Mouse (Mus musculus) G1E (cell line): ENCODE measurements around the gene Smcp. TPM values are rescaled to one million over a fixed set of nuclear protein-coding genes. Genes with fewer than 3 reads are reported as not detected.

ENCODE experiments used
- ATAC-seq: 2 replicates; pipeline ENCODE4 v1.8.0; 2016; ENCODE audit warnings: mild to moderate bottlenecking; ENCODE audit not compliant: insufficient number of reproducible peaks, poor library complexity, low FRiP score, severe bottlenecking; ENCODE audit errors: extremely low read depth
- DNase-seq: peaks from one replicate; pipeline ENCODE4 v3.0.0; 2012; ENCODE audit warnings: low spot score
- H3K27me3 ChIP-seq: 2 replicates; pipeline ENCODE4 v1.6.1; 2012; ENCODE audit warnings: mild to moderate bottlenecking, low read length, inconsistent platforms; ENCODE audit not compliant: insufficient read depth
- H3K36me3 ChIP-seq: replicated peaks from 2 replicates; pipeline ENCODE3; 2012; ENCODE audit warnings: mild to moderate bottlenecking, inconsistent platforms
- H3K4me1 ChIP-seq: 2 replicates; pipeline ENCODE4 v1.6.1; 2012; ENCODE audit warnings: low read depth, low read length, inconsistent platforms, mixed read lengths; ENCODE audit not compliant: insufficient read depth
- H3K4me3 ChIP-seq: 2 replicates; pipeline ENCODE4 v1.5.1; 2012; ENCODE audit warnings: low read depth, mild to moderate bottlenecking, inconsistent platforms, low read length, moderate library complexity, mixed read lengths
- H3K9me3 ChIP-seq: replicated peaks from 2 replicates; pipeline ENCODE4 v1.6.1; 2012; ENCODE audit warnings: inconsistent platforms
- CTCF ChIP-seq: IDR thresholded peaks from 2 replicates; pipeline ENCODE4 v1.5.1; 2012; ENCODE audit warnings: low read depth, low read length, inconsistent platforms, mixed read lengths
- GATA1 ChIP-seq: IDR thresholded peaks from 2 replicates; pipeline ENCODE4 v1.6.1; 2012; ENCODE audit warnings: borderline replicate concordance, low read length, inconsistent platforms, mixed read lengths
- GATA2 ChIP-seq: IDR thresholded peaks from 2 replicates; pipeline ENCODE4 v1.6.1; 2012; ENCODE audit warnings: low read depth, low read length, inconsistent platforms, borderline replicate concordance
- POLR2AphosphoS5 ChIP-seq: IDR thresholded peaks from 2 replicates; pipeline ENCODE4 v1.6.1; 2012; ENCODE audit warnings: low read depth, low read length, inconsistent platforms; ENCODE audit not compliant: insufficient replicate concordance
- TAL1 ChIP-seq: conservative IDR thresholded peaks from 2 replicates; pipeline ENCODE4 v1.6.1; 2012; ENCODE audit warnings: low read depth, low read length, inconsistent platforms, mixed read lengths
- polyA plus RNA-seq: library from polyadenylated mRNA; stranded (reverse); fragments of >175 nt; gene quantifications from 2 replicates; pipeline ENCODE4 v1.2.3, GENCODE M21; 2012
- total RNA-seq, 2 experiments: library from RNA; stranded (forward) in 1 of 2; stranded (reverse) in 1 of 2; fragments of 200-1000 nt in 1 of 2; fragments of >200 nt in 1 of 2; fragmentation: Nextera tagmentation in 1 of 2; gene quantifications; 2 replicates each; pipeline ENCODE4 v1.2.3; 2014 to 2017

Smcp gene
- total and polyA plus RNA-seq, 3 experiments = not detected

GRCm38 (mm10) chr3:92602169-92602568 is 13.4 kb upstream of the Smcp start:
- H3K4me3 ChIP-seq = no peak overlapping the region
- H3K36me3 ChIP-seq = no peaks in the 10 kb centered on the region
- TF ChIP-seq TAL1 = no peak
- no peaks in the 10 kb centered on the region for H3K4me1 ChIP-seq
- H3K27me3 ChIP-seq = no peaks in the 10 kb centered on the region
- no peaks in the 10 kb centered on the region for H3K9me3 ChIP-seq
- ATAC-seq (no peak), DNase-seq (no peak)

DNA sequence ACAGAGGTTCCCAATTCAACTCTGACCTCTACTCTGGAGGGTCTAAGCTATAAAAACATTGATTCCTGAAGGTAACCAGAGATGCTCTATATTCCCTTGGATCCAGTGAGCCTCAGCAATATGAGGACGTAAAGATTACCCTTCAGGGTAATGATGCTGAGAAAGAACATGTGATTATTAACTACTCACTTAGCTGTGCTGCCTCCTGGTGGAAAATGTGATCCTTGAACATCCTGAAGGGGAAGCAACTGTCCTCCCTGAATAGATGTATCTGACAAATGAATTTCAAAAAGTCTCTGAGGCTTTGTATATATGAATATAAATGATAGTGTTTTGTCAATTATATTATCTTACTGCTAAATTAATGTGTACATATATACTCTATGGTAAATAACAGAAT is 11.7 kb upstream of the Smcp start:
- no peak for TF ChIP-seq GATA1
- TF ChIP-seq GATA2 = no peak
- no peak for TF ChIP-seq TAL1
- no peak for TF ChIP-seq CTCF
- TF ChIP-seq POLR2AphosphoS5 = no peak
- Histone ChIP-seq H3K4me1 (no peaks in the 10 kb centered on the region), H3K36me3 (no peaks in the 10 kb centered on the region), H3K4me3 (no peak overlapping the region), H3K9me3 (no peaks in the 10 kb centered on the region), H3K27me3 (no peaks in the 10 kb centered on the region)
- ATAC-seq = no peak
- no peak for DNase-seq

DNA sequence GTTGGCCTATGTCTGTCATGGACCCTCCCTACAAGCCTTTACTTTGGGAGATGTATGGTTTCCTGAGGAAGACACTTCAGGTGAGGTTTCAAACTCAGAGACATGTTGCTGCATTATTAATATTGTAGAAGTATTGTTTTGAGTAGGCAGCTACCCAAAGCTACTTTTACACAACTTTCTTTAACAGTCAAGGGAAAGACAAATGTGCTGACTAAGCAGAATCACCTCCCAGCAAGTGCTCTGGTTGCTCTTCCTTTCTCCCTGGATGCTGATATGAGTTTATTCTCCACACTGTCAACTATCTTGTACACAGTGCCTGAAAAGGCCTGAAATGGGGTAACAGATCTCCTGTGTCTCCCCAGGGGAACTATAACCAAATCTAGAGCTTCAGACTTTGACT is 11.2 kb upstream of the Smcp start:
- no peak for ATAC-seq
- DNase-seq = no peak
- H3K9me3 ChIP-seq = no peaks in the 10 kb centered on the region
- no peaks in the 10 kb centered on the region for H3K36me3 ChIP-seq
- H3K27me3 ChIP-seq = no peaks in the 10 kb centered on the region
- no peaks in the 10 kb centered on the region for H3K4me1 ChIP-seq
- TF ChIP-seq GATA2 (no peak), TAL1 (no peak), POLR2AphosphoS5 (no peak), GATA1 (no peak), CTCF (no peak)
- no peak overlapping the region for H3K4me3 ChIP-seq

GRCm38 (mm10) chr3:92598429-92598828 is 9.6 kb upstream of the Smcp start:
- ATAC-seq = no peak

DNA sequence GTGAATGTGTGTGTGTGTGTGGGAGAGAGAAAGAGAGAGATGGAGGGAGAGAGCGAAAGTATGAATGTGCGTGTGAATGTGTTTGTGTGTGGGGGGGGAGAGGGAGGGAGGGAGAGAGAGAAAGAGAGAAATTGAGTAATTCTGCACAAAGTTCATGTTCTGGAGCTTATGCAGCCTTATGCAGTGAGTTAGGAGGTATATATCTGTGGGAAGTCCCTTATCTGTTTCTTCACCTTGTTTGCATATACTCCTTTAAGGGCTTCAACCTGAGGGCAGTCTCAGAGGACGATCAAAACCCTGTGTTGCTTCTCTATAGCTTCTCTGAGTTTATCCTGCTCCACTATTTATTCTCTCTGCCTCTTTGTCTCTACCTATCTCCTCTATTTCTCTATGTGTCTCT is 1.6 kb downstream of the Smcp start:
- ATAC-seq (no peak), DNase-seq (no peak)
- Histone ChIP-seq H3K9me3 (peaks cover 10% of the 10 kb centered on the region), H3K36me3 (no peaks in the 10 kb centered on the region), H3K4me1 (no peaks in the 10 kb centered on the region), H3K4me3 (no peak overlapping the region), H3K27me3 (peaks cover 2% of the 10 kb centered on the region; the same call in 1 of the 2 replicates)
- TF ChIP-seq TAL1 (no peak), GATA2 (no peak), GATA1 (no peak), POLR2AphosphoS5 (no peak), CTCF (no peak)

More at GRCm38 (mm10) chr3:92598429-92598828, 9.6 kb upstream of the Smcp start:
- no peaks in the 10 kb centered on the region for H3K9me3 ChIP-seq
- H3K27me3 ChIP-seq = no peaks in the 10 kb centered on the region
- no peaks in the 10 kb centered on the region for H3K36me3 ChIP-seq
- DNase-seq = no peak
- TF ChIP-seq TAL1 = no peak
- TF ChIP-seq GATA1 = no peak
- no peak for TF ChIP-seq POLR2AphosphoS5
- TF ChIP-seq CTCF = no peak
- no peak for TF ChIP-seq GATA2
- no peak overlapping the region for H3K4me3 ChIP-seq
- no peaks in the 10 kb centered on the region for H3K4me1 ChIP-seq

GRCm38 (mm10) chr3:92585055-92585454 is 3.7 kb downstream of the Smcp start:
- no peaks in the 10 kb centered on the region for H3K4me1 ChIP-seq
- TF ChIP-seq GATA1 = no peak
- no peak for TF ChIP-seq POLR2AphosphoS5
- TF ChIP-seq GATA2 = no peak
- no peak for TF ChIP-seq TAL1
- no peak for TF ChIP-seq CTCF
- no peak for DNase-seq
- H3K4me3 ChIP-seq = no peak overlapping the region
- ATAC-seq = no peak
- no peaks in the 10 kb centered on the region for H3K36me3 ChIP-seq
- peaks cover 2% of the 10 kb centered on the region; the same call in 1 of the 2 replicates for H3K27me3 ChIP-seq
- H3K9me3 ChIP-seq = peaks cover 4% of the 10 kb centered on the region

GRCm38 (mm10) chr3:92583164-92583826 is 5.5 kb downstream of the Smcp start:
- Histone ChIP-seq H3K4me1 (no peaks in the 10 kb centered on the region), H3K36me3 (no peaks in the 10 kb centered on the region), H3K27me3 (peaks cover 2% of the 10 kb centered on the region; the same call in 1 of the 2 replicates), H3K4me3 (no peak overlapping the region), H3K9me3 (peaks cover 7% of the 10 kb centered on the region)
- ATAC-seq (no peak), DNase-seq (no peak)
- TF ChIP-seq POLR2AphosphoS5 (no peak), GATA1 (no peak), CTCF (no peak), TAL1 (no peak), GATA2 (no peak)
